Mouse (Mus musculus): ENCODE data around the gene Jarid2. TPM values are rescaled to one million over a fixed set of nuclear protein-coding genes. Genes with fewer than 3 reads are reported as not detected.

Jarid2 gene
- total RNA-seq, 2 experiments from 2014 or later, result 36.7 to 51.1 TPM

DNA sequence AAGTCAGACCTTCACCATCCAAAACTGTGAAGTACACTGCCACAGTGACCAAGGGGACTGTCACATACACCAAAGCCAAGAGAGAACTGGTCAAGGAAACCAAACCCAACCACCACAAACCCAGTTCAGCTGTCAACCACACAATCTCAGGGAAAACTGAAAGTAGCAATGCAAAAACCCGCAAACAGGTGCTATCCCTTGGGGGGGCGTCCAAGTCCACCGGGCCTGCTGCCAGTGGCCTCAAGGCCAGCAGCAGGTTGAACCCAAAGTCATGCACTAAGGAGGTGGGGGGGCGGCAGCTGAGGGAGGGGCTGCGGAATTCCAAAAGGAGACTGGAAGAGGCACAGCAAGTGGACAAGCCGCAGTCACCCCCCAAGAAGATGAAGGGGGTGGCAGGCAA is 173.0 kb downstream of the Jarid2 start:
- no peak for ATAC-seq (replicated peaks; ENCODE audit: low FRiP score, poor library complexity, severe bottlenecking)

DNA sequence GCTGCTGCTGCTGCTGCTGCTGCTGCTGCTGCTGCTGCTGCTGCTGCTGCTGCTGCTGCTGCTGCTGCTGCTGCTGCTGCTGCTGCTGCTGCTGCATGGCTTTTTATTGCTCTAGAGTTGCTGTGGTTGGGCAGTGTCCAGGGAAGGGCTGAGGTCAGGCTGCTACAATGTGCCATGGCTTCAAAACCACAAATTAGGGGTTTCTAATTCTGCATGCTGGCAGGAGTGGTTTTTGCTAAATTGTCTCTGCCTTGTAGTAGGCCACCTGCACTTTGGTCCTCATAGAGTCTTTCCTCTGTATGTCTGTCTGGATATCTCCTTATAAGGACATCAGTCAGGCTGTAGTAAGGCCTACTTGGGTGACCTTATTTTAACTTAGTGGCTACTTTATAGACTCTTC is 174.1 kb downstream of the Jarid2 start:
- ATAC-seq (replicated peaks; ENCODE audit: low FRiP score, poor library complexity, severe bottlenecking), result no peak

DNA sequence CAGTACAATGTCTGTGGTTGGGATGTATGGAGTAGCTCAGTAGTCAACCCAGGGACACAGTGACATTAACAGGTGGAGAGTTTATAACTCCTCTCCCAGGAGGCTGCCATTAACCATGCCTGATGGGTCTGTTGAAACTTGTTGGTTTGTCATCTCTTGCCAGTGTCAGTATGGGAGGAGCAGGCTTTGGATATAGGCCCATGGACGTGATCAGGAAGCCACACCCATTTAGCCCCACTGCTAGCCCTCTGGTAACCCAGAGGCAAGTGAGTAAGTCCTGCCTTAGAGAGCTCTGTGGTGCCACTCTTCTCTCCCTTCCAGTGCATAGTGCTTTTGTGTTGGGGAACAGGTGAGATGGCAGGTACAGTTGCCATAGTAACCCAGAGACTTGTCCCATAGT is 175.0 kb downstream of the Jarid2 start:
- no peak for ATAC-seq (replicated peaks; ENCODE audit: low FRiP score, poor library complexity, severe bottlenecking)

DNA sequence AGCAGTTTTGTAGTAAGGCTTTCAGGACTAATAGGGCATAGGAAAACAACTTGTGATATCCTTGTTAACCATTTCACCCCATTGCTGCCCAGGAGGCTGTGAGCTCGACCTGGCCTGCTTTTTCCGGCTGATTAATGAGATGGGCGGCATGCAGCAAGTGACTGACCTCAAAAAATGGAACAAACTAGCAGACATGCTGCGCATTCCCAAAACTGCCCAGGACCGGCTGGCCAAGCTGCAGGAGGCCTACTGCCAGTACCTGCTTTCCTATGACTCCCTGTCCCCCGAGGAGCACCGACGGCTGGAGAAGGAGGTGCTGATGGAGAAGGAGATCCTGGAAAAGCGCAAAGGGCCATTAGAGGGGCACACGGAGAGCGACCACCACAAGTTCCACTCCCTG is 176.9 kb downstream of the Jarid2 start:
- no peak for ATAC-seq (replicated peaks; ENCODE audit: low FRiP score, poor library complexity, severe bottlenecking)

DNA sequence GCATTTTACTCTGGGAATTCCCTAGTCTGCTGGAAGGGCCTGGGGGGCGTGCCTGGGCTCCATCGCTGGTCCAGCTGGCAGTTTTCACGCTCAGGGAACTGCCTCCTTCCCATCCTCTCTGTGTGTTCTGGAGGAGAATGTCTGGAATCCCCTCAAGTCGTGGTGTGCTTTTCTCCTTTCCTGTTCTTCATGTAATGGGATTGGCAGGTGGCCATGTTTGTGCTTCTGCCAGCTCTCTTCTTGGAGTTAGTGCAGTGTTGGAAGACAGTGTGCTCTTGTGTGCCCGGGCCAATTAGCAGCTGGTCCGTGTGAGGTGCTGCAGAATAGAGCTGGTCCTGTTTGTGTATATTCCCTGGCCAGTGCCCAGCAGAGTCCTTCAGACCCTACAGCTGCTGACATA is 178.4 kb downstream of the Jarid2 start:
- no peak for ATAC-seq (replicated peaks; ENCODE audit: low FRiP score, poor library complexity, severe bottlenecking)

DNA sequence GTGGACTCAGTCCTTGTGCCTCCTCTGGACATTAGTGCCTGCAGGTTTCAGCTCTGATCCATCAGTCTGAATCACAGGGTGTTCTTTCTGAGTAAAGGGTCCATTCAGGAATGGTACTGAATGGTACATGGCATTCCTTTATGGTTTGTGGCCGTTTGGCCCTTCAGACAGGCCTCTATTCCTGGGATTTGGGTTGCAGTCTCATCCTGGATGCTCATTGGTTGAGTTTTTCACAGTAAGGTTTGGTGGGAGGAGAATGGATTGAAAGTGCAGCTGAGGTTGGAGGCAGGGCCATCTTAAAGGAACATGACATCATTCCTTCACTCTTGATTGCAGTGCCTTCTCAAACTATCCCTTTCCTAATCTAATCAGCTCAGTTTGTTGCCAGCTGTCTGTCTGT is 179.5 kb downstream of the Jarid2 start:
- no peak for ATAC-seq (replicated peaks; ENCODE audit: low FRiP score, poor library complexity, severe bottlenecking)

DNA sequence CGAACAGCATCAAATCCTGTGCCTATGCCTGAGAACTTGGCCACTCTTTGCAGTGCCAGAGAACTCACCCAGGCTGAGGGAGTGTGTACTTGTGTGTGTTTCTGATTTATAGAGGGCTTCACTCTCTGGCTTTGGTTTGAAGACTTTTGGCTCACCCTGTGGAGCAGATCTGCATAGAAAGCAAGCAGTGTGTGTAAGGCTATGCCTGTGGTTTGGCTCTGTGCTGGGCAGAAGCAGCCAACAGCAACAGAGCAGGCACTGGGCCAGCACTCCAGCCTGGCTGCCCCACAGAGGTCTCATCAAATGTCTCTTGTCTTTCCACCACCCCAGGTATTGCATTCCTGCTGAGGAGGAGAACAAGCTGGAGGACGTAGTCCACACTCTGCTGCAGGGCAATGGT is 183.6 kb downstream of the Jarid2 start:
- ATAC-seq (replicated peaks; ENCODE audit: low FRiP score, poor library complexity, severe bottlenecking), result no peak

DNA sequence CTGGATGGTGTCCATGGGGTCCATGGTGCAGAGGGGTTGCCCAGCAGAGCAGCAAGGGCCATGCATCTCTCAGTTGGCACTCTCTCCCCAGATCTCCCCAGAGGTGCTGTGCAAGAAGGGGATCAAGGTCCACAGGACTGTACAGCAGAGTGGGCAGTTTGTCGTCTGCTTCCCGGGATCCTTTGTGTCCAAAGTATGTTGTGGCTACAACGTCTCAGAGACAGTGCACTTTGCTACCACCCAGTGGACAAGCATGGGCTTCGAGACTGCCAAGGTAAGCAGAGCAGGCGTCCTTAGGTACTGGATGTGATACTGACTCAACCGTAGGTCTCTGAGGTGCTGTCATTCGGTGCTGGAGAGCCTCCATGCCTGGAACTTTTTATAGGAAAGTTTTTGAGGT is 184.3 kb downstream of the Jarid2 start:
- ATAC-seq (replicated peaks; ENCODE audit: low FRiP score, poor library complexity, severe bottlenecking), result no peak

DNA sequence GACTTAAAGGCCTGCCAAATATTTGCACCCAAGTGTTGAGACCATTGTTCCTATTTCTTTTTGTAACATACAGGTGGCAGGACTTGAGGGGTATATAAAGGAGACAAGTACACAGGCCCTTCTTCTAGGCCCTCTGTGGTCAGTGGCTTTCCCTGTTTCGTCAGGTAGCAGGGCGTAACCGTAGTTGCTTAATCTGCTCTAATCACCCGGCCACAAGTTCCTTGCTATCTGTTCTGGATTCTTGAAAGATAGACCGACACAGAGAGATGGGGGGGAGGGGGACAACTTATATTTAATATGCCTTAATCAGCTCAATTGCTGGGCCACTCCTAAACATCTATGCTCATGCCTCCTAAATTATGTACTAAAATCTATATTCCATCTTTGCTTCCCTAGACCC is 186.1 kb downstream of the Jarid2 start:
- no peak for ATAC-seq (replicated peaks; ENCODE audit: low FRiP score, poor library complexity, severe bottlenecking)

DNA sequence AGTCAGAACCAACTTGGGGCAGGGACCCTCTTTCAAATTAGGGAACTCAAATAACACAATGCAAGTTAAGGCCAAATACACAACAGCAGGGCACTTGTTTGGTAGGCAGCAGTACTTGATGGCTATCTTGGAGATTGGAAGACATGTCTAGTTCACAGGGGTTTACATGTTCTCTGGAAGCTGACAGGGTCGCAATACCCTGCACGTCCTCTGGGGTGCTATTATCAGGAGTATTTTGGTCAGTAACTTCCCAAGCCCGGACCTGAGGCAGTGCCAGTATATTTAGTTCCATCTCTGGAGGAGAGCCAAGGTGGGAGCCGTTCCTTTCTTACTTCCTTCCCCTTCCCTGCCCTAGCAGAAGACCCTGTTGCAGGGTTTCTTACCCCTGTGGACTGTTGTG is 186.7 kb downstream of the Jarid2 start:
- ATAC-seq (replicated peaks; ENCODE audit: low FRiP score, poor library complexity, severe bottlenecking), result no peak

DNA sequence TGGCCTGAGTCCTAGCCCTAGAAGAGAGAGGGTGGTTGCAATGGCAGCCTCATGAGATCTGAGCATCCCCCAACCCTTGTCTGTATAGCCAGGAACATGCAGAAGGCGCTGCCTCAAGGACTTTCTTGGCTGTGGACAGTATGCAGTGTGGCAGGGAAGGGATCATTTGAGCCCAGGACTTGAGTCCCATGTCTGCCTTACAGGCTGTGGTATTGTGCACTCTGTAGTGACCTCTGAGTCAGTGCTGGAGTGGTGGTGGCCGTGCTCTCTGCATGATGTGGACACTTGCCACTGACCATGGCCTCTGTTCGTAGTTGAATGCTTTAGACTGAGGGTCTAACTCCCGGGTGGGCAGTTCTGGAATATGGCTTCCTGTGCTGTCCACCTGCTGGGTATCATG is 187.9 kb downstream of the Jarid2 start:
- no peak for ATAC-seq (replicated peaks; ENCODE audit: low FRiP score, poor library complexity, severe bottlenecking)

DNA sequence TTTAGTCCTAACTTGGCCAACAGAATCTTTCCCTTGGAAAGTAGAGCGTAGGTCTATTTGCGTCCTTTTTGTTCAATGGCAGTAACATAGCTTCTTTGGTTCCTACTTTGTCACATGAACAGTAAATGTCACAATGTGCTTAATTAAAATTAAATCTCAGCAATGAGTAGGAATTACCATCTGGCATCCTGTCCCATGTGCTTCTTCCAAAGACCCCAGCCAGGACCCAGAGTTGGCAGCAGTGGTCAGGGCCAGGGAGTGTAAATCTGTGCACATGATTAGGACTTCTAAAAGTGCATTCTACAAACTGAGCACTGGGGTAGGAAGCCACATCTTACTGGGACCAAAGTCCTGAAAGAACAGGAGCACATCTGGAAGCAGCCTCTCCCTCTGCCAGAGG is 189.0 kb downstream of the Jarid2 start:
- no peak for ATAC-seq (replicated peaks; ENCODE audit: low FRiP score, poor library complexity, severe bottlenecking)

DNA sequence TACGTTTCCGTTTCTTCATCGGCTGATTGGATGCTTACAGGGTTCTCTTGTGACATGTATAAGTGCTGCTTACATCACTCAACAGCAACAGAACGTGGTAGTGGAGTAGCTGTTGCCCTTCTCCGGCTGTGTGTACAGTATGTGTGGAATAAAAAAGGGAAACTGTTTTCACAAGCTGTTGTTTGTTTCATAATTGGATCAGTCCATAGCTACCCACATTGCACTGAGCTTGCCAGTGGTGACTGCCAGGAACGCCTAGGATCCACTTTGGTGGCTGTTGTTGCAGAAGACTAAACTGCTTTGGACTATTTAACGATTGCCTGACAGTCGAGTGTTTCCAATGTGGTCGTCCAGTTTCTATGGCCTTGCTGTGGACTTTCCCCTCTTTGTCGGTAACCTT is 191.8 kb downstream of the Jarid2 start:
- ATAC-seq (replicated peaks; ENCODE audit: low FRiP score, poor library complexity, severe bottlenecking), result no peak

DNA sequence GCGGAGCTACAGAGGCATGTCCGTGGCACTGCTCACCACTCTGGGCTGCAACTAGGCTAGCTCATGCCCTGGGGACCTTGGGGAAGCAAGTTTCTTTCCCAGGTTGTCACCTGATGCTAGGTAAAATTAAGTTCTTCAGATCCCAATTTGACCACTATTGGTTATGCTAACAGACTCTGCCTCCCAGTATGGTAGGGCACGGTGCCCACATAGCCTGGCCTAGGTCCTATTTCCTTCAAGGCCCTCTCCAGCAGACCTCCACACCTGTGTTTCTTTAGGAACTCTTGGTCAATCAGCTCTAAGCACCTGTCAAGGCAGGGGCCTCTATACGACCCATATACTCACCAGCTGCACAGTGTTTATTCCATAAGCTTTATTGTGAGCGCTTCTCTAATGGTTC is 192.4 kb downstream of the Jarid2 start:
- no peak for ATAC-seq (replicated peaks; ENCODE audit: low FRiP score, poor library complexity, severe bottlenecking)

DNA sequence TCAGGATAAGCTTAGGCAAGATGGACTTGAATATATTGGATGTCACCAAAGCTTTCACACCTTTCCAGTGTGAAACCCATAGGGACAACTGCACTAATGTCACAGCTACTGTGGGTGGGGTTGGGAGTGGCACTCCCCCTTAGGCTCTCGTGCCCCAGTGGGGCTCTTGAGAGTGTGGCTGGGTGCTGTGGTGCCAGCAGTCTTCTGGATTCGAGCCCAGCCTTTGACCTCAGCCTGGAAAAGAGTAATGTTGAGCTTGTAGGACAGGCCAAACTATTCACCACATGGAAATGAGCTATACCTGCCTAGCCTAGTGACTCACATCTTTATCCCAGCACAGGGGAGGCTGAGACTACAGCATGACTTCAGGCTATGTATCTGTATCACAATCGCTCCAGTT is 194.8 kb downstream of the Jarid2 start:
- ATAC-seq (replicated peaks; ENCODE audit: low FRiP score, poor library complexity, severe bottlenecking), result no peak

DNA sequence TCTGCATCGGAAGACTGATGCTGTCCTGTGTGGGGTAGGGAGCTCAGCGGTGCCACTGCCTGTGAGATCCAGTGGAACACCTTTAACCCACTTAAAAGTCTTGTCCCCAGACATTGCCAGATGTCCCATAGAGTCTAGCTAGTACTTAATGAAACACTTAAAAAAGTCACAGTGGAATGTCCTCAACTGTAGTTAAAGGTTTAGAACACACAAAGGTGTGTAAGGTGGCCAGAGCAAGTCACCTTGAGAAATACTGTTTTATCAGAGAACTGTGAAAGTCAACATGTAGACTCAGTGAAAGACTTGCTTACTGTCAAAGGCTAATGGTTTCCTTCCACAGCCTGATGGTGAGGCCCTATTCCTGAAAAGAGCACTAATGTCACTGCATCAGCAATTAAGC is 195.9 kb downstream of the Jarid2 start:
- no peak for ATAC-seq (replicated peaks; ENCODE audit: low FRiP score, poor library complexity, severe bottlenecking)

DNA sequence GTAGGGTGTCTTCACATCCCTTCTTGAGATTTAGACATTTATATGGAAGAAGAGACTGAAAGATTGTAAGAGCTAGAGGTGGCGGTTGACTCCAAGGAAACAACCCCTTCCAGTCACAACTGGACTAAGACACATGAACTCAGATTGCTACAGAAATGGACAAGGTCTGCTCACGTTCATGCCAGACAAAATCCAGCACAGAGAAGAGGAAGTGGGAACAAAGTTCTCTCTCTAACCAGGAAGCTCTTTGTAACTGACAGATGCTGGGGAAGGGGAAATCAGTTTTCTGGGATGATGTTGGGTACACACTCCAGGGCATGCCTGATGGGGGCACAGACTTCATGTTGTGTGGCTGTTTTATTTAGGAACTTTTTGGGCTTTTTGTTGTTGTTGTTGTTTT is 197.0 kb downstream of the Jarid2 start:
- no peak for ATAC-seq (replicated peaks; ENCODE audit: low FRiP score, poor library complexity, severe bottlenecking)

DNA sequence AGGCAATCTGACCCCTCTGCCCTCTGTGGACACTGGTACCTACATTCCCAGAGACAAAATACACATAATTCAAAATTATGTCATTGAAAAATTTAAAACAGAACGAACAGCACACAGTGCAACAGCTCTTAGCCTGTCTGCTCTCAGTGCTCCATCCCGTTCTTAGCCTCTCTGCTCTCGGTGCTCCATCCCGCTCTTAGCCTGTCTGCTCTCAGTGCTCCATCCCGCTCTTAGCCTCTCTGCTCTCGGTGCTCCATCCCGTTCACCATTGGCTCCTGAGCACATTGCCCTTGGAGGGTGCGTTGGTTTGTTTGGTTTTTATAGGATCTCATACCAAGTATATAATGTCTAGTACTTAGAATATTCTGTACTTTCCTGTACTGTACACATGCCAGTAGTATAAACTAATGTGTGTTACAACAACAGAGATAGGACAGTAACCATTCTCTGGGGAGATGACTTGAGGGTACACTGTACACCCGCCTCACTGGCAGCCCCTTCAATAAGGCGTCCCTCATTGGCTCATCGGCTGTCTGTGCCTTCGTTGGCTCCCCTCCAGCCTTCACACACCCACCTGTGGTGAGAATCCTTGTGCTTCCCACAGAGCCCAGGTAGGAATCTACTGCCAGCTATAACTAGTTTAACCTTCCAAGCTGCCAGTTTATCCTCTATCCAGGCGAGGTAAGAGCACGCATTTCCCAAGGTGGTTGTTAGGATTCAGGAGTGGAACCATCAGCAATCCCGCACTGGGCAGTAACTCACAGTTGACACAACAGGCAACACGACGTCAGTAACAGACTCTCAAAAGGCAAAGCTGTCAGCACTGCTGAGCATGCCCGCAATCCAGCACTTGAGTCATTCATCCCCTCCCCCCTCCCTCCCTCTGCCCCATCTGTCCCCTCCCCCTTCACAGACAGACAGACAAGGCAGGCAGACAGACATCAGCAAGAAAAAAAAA is 203.3 kb downstream of the Jarid2 start:
- no peak for ATAC-seq (replicated peaks; ENCODE audit: low FRiP score, poor library complexity, severe bottlenecking)

DNA sequence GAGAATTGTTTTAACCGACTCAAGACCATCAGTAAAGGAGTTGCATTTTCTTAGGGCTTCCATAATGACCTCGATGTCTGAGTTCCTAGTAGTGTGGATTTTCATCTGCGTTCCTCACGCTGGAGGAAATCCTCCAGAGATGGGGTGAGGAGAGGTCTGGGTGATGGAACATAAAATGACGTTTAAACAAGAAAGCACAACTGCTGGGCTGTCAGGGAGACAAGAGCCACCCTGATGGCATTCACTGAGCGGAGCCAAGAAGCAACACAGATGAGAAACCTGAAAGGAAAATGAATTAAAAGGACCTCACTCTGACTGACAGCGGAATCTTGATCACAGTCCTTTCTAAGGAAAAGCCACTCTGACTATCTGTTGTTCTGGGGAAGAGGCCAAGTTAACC is 204.3 kb downstream of the Jarid2 start:
- no peak for ATAC-seq (replicated peaks; ENCODE audit: low FRiP score, poor library complexity, severe bottlenecking)

DNA sequence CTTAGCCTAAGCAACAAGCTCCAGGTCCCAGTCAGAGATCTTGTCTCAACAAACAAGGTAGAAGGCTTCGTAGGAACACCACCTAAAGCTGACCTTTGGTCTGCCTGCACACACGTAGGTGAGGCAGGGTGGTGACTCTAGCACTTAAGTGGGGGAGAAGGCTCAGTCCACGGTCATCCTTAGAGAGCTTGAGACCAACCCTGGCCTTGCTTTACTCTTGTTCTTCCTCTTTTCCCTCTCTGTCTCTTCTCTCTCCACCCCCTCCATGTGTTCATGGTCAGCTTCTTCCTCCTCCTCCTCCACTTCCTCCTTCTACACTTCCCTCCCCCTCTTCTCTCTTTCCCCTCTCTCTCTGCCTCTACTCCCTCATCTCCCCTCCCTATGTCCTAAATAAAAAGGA is 208.4 kb downstream of the Jarid2 start:
- ATAC-seq (replicated peaks; ENCODE audit: low FRiP score, poor library complexity, severe bottlenecking), result no peak

DNA sequence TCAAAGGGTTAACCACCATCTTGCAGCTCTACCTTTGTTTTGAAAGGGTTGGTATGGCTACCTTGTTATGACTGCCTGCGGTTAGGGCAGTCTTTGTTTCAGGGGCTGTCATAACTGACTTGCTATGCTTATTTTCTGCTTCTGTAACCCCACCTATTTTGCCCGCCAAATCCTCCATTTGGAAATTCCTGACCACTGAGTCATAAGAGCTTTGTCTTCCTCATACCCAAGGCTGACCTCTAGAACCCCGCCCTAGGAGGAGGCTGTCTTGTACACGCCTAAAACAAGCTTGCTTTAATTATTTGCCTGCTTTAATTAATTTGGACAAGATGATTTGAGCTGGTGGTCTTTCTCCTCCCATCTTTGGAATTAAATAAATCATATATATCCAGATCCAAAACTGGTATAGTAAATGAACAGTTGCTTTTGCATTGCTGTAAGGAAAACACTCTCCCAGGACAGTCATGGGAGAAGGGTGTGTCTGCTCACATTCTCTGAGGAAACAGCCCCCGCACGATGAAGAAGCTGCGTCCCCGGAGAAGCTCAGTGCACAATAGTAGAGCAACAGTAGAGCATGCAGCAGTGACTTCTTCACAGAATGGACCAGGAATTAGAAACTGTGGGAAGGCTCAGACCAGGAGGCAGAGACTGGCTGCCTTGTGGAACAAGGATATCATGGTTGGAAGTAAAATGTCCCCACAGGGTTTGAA is 210.2 kb downstream of the Jarid2 start:
- no peak for ATAC-seq (replicated peaks; ENCODE audit: low FRiP score, poor library complexity, severe bottlenecking)
